In the genomic region with DNA sequence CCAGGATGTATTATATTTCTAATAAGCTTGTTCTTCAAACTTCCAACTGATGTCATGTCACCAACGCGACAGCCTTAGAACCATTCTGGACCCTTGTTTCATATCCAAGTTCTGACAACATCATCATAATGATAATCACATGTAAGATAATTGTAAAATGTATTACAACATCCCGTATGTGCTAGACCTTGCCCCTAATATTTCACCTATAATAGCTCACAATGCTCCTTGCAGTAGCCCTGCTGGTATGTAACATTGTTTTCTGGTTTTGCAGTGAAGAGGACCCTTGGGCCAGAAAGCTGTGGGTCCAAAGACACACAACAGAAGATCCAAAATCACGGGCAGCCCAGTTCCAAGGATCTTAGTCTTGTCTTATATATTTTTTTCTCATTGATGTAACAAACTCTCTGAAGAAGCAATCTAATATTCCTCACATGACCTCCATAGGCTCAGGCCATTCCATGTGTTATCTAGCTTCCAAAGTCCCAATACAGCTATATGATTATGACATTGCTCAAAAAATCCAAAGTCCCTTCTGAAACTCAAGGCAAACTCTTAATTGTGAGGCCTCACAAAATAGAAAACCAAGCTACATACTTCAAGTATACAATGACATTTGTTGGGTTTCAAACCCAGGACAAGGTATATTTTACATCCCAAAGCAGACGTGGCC, we compare ENCODE assay signal across 21 mouse cellular contexts. TPM values are rescaled to one million over a fixed set of nuclear protein-coding genes. Genes with fewer than 3 reads are reported as not detected.
DNase-seq lines count a peak whose midpoint lies in the region; ATAC-seq and TF ChIP-seq lines count a peak whose summit lies in the region.
"Had no signal": no experiment of that assay in that cellular context is flagged by ENCODE, and none has a peak within 500 bp of the region (broad histone marks: within the 10 kb centered on the region; RNA-seq: fewer than 3 reads in every experiment).

No protein-coding gene starts in this region.

- no peak overlapping the region for H3K27ac ChIP-seq in intestine, embryonic 15.5 days
- peak overlapping the region; percentile 81 for H3K27ac ChIP-seq in intestine, embryonic 16.5 days (ENCODE audit: low read length)
- peak overlapping the region; percentile 94 for H3K27ac ChIP-seq in small intestine, adult 2 months (ENCODE audit: insufficient read depth, low read depth, low read length)
- H3K27ac ChIP-seq: embryonic facial prominence, embryonic 13.5 days; embryonic facial prominence, embryonic 15.5 days; forebrain, embryonic 10.5 days; forebrain, embryonic 12.5 days had no signal

- 68% methylated on average over 5 of the region's 5 CpGs for WGBS in intestine, embryonic 15.5 days
- 62% methylated on average over 5 of the region's 5 CpGs for WGBS in intestine, embryonic 16.5 days
- WGBS in small intestine, adult 2 months = 51% methylated on average over 5 of the region's 5 CpGs

- no peak overlapping the region for H3K9ac ChIP-seq in intestine, embryonic 15.5 days
- H3K9ac ChIP-seq in intestine, embryonic 16.5 days (ENCODE audit: low read depth, low read length) = no peak overlapping the region
- H3K9ac ChIP-seq: embryonic facial prominence, embryonic 13.5 days; embryonic facial prominence, embryonic 15.5 days; forebrain, embryonic 12.5 days had no signal

- no peaks in the 10 kb centered on the region for H3K9me3 ChIP-seq in intestine, embryonic 15.5 days
- H3K9me3 ChIP-seq in intestine, embryonic 16.5 days (ENCODE audit: control insufficient read depth, low read length) = no peaks in the 10 kb centered on the region
- H3K9me3 ChIP-seq: embryonic facial prominence, embryonic 15.5 days; forebrain, embryonic 12.5 days had no signal

- no peak overlapping the region for H3K4me3 ChIP-seq in intestine, embryonic 15.5 days (replicated peaks)
- H3K4me3 ChIP-seq in intestine, embryonic 16.5 days (ENCODE audit: low read length) = no peak overlapping the region
- no peak overlapping the region for H3K4me3 ChIP-seq in small intestine, adult 2 months (ENCODE audit: low read depth, low read length)
- H3K4me3 ChIP-seq: embryonic facial prominence, embryonic 13.5 days; embryonic facial prominence, embryonic 15.5 days; erythroblast, embryonic 14.5 days; forebrain, embryonic 10.5 days; forebrain, embryonic 12.5 days had no signal

- H3K27me3 ChIP-seq in intestine, embryonic 15.5 days (replicated peaks) = peaks cover 3% of the 10 kb centered on the region; the same call in 1 of the 2 replicates
- H3K27me3 ChIP-seq in intestine, embryonic 16.5 days (replicated peaks; ENCODE audit: control insufficient read depth, insufficient read depth, low read length) = no peaks in the 10 kb centered on the region
- H3K27me3 ChIP-seq in small intestine, adult 2 months (ENCODE audit: control insufficient read depth, insufficient read depth, low read length) = no peaks in the 10 kb centered on the region

- no peak for DNase-seq in cerebellum, postnatal 14 days
- no peak for DNase-seq in frontal cortex, postnatal 36 days (ENCODE audit: low spot score in 2 of 2)
- DNase-seq: adrenal gland, adult 2 months; adrenal gland, postnatal 10 days; adrenal gland, postnatal 25 days; cerebellum, adult 11 months; cerebellum, adult 18-20 months; cerebellum, adult 8-10 months; cerebellum, adult 9-11 months; cerebellum, postnatal 36 days; embryo, embryonic 11 days had no signal

- H3K4me1 ChIP-seq in intestine, embryonic 15.5 days (replicated peaks) = peaks cover 2% of the 10 kb centered on the region; the same call in 1 of the 2 replicates
- 0 out of 2 replicates have a peak, but pooled peaks cover 6% of the 10 kb centered on the region for H3K4me1 ChIP-seq in intestine, embryonic 16.5 days (ENCODE audit: control insufficient read depth, insufficient read depth, low read length)
- H3K4me1 ChIP-seq in small intestine, adult 2 months (ENCODE audit: control insufficient read depth, insufficient read depth, insufficient read length, low read length) = peaks cover 27% of the 10 kb centered on the region; the same call in 1 of the 2 replicates

- ATAC-seq in intestine, embryonic 15.5 days = peak; percentile 74
- ATAC-seq in intestine, embryonic 16.5 days = peak; percentile 75
- ATAC-seq: forebrain, embryonic 14.5 days; forebrain, embryonic 16.5 days had no signal

- no peaks in the 10 kb centered on the region for H3K36me3 ChIP-seq in intestine, embryonic 15.5 days
- no peaks in the 10 kb centered on the region for H3K36me3 ChIP-seq in intestine, embryonic 16.5 days (ENCODE audit: control insufficient read depth, insufficient read depth, low read length)
- H3K36me3 ChIP-seq in small intestine, adult 2 months (ENCODE audit: control insufficient read depth, insufficient read depth, low read length) = no peaks in the 10 kb centered on the region
- H3K36me3 ChIP-seq: embryonic facial prominence, embryonic 13.5 days; embryonic facial prominence, embryonic 15.5 days; forebrain, embryonic 10.5 days; forebrain, embryonic 12.5 days had no signal

- no peak for TF ChIP-seq CTCF in small intestine, adult 2 months (IDR thresholded peaks at IDR 0.05; ENCODE audit: extremely low read depth, insufficient read length, insufficient replicate concordance, low read depth, low read length)

- no peak for TF ChIP-seq POLR2A in small intestine, adult 2 months (IDR thresholded peaks at IDR 0.05; ENCODE audit: low read depth, low read length)

- no peak overlapping the region for H3K4me2 ChIP-seq in intestine, embryonic 15.5 days (replicated peaks)
- no peak overlapping the region for H3K4me2 ChIP-seq in intestine, embryonic 16.5 days (ENCODE audit: low read depth, low read length)
- H3K4me2 ChIP-seq: embryonic facial prominence, embryonic 13.5 days; embryonic facial prominence, embryonic 15.5 days; forebrain, embryonic 12.5 days had no signal

RNA-seq across cellular contexts. Expression of gene Faah, which starts 29.7 kb away (rescaled TPM):
- 48.2 and 57.6 TPM in 2 replicates for polyA plus RNA-seq in intestine, embryonic 15.5 days (2015; fragmentation: Nextera tagmentation; extraction: Ambion mirVana)
- polyA plus RNA-seq in intestine, embryonic 16.5 days (2015; fragmentation: Nextera tagmentation; extraction: Ambion mirVana) = 83.7 and 108 TPM in 2 replicates
- polyA plus RNA-seq in small intestine, adult 2 months (2012; rRNA removed) = 57.9 and 89.2 TPM in 2 replicates

RNA-seq across cellular contexts. Expression of gene Dmbx1, which starts 48.3 kb away (rescaled TPM):
- not detected in 2 replicates for polyA plus RNA-seq in intestine, embryonic 15.5 days (2015; fragmentation: Nextera tagmentation; extraction: Ambion mirVana)
- polyA plus RNA-seq in intestine, embryonic 16.5 days (2015; fragmentation: Nextera tagmentation; extraction: Ambion mirVana) = not detected in 2 replicates
- polyA plus RNA-seq in small intestine, adult 2 months (2012; rRNA removed) = not detected in 2 replicates
- polyA plus RNA-seq: adrenal gland, adult 2 months; erythroblast, embryonic 14.5 days; forebrain, embryonic 16.5 days had no signal
